Mouse (Mus musculus): ENCODE measurements around the gene Aspscr1. TPM values are rescaled to one million over a fixed set of nuclear protein-coding genes. Genes with fewer than 3 reads are reported as not detected.

The Aspscr1 gene
- total and polyA plus RNA-seq, 2 experiments from 2014 or later = 130 to 148 TPM

DNA sequence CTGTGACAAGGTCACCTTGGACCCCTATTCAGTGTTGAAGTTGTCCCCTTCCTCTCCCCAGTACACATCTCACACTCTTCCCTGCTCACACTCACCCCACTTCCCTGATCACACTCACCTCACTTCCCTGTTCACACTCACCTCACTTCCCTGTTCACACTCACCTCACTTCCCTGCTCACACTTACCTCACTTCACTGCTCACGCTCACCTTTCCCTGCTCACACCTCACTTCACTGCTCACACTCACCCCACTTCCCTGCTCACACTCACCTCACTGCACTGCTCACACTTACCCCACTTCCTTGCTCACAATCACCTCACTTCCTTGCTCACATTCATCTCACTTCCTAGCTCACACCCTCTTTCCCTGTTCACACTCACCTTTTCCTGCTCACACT is 58.6 kb downstream of the Aspscr1 start:
- H3K9ac ChIP-seq (replicated peaks; ENCODE audit: low read length) = no peak overlapping the region
- H3K27ac ChIP-seq = no peak overlapping the region
- peaks cover 4% of the 10 kb centered on the region; the same call in 1 of the 2 replicates for H3K4me1 ChIP-seq (ENCODE audit: insufficient read depth, low read length)
- no peak for DNase-seq (ENCODE audit: low spot score)
- ATAC-seq = no peak
- TF ChIP-seq CTCF (IDR thresholded peaks at IDR 0.05; ENCODE audit: low read depth) = no peak
- no peaks in the 10 kb centered on the region for H3K27me3 ChIP-seq (ENCODE audit: insufficient read depth, low read length)
- no peak overlapping the region for H3K4me2 ChIP-seq (ENCODE audit: low read depth, low read length)
- no peaks in the 10 kb centered on the region for H3K9me3 ChIP-seq (ENCODE audit: low read length)
- WGBS = 89% methylated on average over 1 of the region's 1 CpGs
- H3K4me3 ChIP-seq (ENCODE audit: low read length) = no peak overlapping the region
- no peaks in the 10 kb centered on the region for H3K36me3 ChIP-seq (ENCODE audit: insufficient read depth, low read length)

DNA sequence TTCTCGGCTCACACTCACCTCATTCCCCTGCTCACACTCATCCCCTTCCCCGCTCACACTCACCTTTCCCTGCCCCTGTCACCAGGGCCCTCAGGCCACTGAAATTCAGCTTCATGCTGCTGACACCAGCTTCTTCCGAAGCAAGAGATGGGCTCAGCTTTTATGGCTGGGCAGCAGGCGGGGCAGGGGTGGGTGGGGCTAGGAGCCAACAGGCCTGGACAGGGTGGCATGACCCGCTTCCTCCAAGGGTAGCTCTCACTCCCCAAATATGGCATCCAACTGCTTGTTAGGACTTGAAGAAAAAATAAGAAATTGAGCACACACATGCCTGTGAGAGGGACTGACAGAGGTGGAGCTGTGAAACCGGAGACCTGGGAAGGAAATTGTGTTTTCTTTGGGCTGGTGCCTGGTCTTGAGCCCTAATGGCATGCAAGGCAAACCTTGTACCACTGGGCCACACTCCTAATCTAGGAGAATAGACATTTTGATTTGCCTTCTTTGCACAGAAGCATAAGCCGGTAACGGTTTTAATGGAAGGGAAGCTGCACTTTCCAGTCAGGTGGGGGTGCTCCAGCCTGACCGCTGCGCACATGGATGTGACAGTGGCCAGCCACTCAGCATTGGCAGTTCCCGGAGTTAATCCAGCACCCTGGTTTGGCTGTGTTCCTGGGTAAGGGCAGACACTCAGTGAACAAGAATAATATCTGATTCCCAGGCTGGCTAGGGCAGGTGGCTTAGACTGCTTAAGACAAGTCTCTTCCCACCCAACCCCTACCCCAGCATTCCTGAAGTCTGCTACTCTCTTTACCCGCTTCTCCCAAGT is 59.3 kb downstream of the Aspscr1 start, which contains the start of gene Cbr2:
Gene Cbr2 (minus strand): TSS at position 257 of the 823 bp plus-strand sequence.
- Histone ChIP-seq H3K27ac (no peak within 1 kb of the TSS), H3K36me3 (ENCODE audit: insufficient read depth, low read length) (no peaks in the 10 kb centered on the region), H3K4me2 (ENCODE audit: low read depth, low read length) (no peak within 1 kb of the TSS), H3K9ac (replicated peaks; ENCODE audit: low read length) (no peak within 1 kb of the TSS), H3K4me1 (ENCODE audit: insufficient read depth, low read length) (no peaks in the 10 kb centered on the region), H3K9me3 (ENCODE audit: low read length) (no peaks in the 10 kb centered on the region), H3K4me3 (ENCODE audit: low read length) (no peak within 1 kb of the TSS), H3K27me3 (ENCODE audit: insufficient read depth, low read length) (no peaks in the 10 kb centered on the region)
- 74% methylated on average over 12 of the region's 12 CpGs for WGBS
- DNase-seq (ENCODE audit: low spot score) = no peak
- no peak for ATAC-seq
- no peak for TF ChIP-seq CTCF (IDR thresholded peaks at IDR 0.05; ENCODE audit: low read depth)

DNA sequence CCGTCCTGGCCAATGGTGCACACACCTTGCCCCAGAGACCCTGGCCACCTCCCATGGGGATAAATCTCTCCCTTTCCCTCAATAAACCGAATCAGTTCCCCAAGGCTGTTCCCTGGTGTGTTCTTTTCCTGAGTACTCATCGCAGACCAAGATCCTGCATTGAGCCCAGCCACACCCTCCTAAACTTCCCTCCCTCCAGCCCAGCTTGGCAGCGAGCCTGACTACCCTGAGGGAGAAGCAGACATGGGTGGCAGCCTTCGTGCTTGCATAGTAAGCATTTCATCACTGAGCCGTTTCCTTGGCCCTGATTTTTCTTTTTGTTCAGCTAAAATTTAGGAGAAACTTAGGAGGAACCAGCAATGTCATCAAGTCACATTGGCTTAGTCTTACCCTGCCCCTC is 60.7 kb downstream of the Aspscr1 start:
- DNase-seq (ENCODE audit: low spot score) = no peak
- H3K4me2 ChIP-seq (ENCODE audit: low read depth, low read length) = no peak overlapping the region
- H3K27me3 ChIP-seq (ENCODE audit: insufficient read depth, low read length) = no peaks in the 10 kb centered on the region
- no peak overlapping the region for H3K27ac ChIP-seq
- no peaks in the 10 kb centered on the region for H3K4me1 ChIP-seq (ENCODE audit: insufficient read depth, low read length)
- no peak overlapping the region for H3K4me3 ChIP-seq (ENCODE audit: low read length)
- no peaks in the 10 kb centered on the region for H3K9me3 ChIP-seq (ENCODE audit: low read length)
- WGBS = 53% methylated on average over 6 of the region's 6 CpGs
- TF ChIP-seq CTCF (IDR thresholded peaks at IDR 0.05; ENCODE audit: low read depth) = no peak
- H3K36me3 ChIP-seq (ENCODE audit: insufficient read depth, low read length) = no peaks in the 10 kb centered on the region
- H3K9ac ChIP-seq (replicated peaks; ENCODE audit: low read length) = no peak overlapping the region
- no peak for ATAC-seq

DNA sequence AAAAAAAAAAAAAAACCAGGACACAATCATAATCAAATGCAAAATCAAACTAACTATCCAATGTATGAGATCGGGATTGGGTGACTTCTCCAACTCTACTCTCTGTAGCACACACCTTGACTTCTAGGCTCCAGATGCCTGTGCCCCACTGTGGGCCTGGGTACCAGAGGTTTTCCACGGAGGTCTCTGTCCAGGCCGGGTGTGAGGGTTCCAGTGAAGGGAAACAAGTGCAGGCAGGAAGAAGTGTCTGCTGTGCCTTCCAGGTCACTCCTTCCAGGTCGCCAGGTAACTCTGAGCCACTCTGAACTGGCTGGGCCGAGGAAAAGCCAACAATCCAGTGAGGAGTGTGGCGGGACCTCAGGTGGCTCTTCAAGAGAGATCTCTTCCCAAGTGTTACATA is 63.7 kb downstream of the Aspscr1 start:
- H3K27me3 ChIP-seq (ENCODE audit: insufficient read depth, low read length) = no peaks in the 10 kb centered on the region
- H3K9ac ChIP-seq (replicated peaks; ENCODE audit: low read length) = no peak overlapping the region
- no peak overlapping the region for H3K4me3 ChIP-seq (ENCODE audit: low read length)
- H3K9me3 ChIP-seq (ENCODE audit: low read length) = no peaks in the 10 kb centered on the region
- H3K27ac ChIP-seq = no peak overlapping the region
- H3K4me1 ChIP-seq (ENCODE audit: insufficient read depth, low read length) = no peaks in the 10 kb centered on the region
- no peak for TF ChIP-seq CTCF (IDR thresholded peaks at IDR 0.05; ENCODE audit: low read depth)
- no peaks in the 10 kb centered on the region for H3K36me3 ChIP-seq (ENCODE audit: insufficient read depth, low read length)
- ATAC-seq (no peak), DNase-seq (ENCODE audit: low spot score) (no peak)
- 79% methylated on average over 6 of the region's 6 CpGs for WGBS
- H3K4me2 ChIP-seq (ENCODE audit: low read depth, low read length) = no peak overlapping the region

DNA sequence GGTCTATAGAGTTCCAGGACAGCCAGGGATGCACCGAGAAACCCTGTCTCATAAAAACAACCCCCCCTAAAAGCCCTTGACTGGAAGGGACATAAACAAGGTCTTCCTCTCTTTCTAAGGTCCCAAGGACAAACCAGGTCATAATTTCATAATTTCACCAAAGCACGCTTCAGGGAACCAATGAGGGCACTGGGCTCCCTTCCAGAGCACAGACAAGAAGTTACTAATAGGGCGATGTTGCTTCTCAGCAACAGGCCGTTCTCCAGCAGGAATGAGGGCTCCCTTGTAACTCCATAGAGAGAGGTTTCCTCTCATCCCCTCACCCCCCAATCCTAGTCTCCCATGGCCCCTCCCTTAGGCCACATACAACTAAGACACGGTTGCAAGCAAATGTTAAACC is 68.2 kb downstream of the Aspscr1 start:
- 86% methylated on average over 5 of the region's 5 CpGs for WGBS
- Histone ChIP-seq H3K9ac (replicated peaks; ENCODE audit: low read length) (no peak overlapping the region), H3K4me2 (ENCODE audit: low read depth, low read length) (no peak overlapping the region), H3K4me1 (ENCODE audit: insufficient read depth, low read length) (no peaks in the 10 kb centered on the region), H3K27me3 (ENCODE audit: insufficient read depth, low read length) (no peaks in the 10 kb centered on the region), H3K27ac (no peak overlapping the region), H3K9me3 (ENCODE audit: low read length) (no peaks in the 10 kb centered on the region), H3K36me3 (ENCODE audit: insufficient read depth, low read length) (no peaks in the 10 kb centered on the region), H3K4me3 (ENCODE audit: low read length) (no peak overlapping the region)
- TF ChIP-seq CTCF (IDR thresholded peaks at IDR 0.05; ENCODE audit: low read depth) = no peak
- ATAC-seq (no peak), DNase-seq (ENCODE audit: low spot score) (no peak)

DNA sequence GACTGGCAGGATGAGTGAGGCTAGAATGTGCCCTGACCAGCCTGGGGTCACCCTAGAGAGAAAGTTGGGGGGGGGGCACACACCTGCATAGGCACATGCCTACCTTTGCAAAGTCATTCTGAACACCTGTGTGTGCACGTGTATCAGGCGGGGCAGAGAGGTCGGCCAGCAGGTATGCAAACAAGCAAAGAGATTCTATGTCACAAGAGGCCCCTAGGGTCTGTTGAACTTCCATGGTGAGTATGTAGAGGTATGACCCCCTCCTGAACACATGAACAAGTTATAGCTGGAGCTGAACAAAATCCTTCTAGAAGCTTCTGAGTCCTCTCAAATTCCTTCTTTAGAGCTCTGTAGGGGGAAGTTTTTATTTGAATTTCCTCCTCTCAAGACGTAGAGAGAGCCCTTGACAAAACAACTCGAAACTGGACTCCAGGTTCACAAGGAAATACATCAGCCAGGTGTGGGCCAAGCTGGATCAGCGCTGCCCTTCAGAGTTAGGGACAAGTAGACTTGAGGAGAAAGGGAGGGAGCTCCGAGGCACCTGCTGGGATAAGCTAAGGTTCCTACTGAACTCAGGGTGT is 71.4 kb downstream of the Aspscr1 start:
- ATAC-seq = no peak
- H3K9me3 ChIP-seq (ENCODE audit: low read length) = no peaks in the 10 kb centered on the region
- no peak overlapping the region for H3K4me3 ChIP-seq (ENCODE audit: low read length)
- H3K4me2 ChIP-seq (ENCODE audit: low read depth, low read length) = no peak overlapping the region
- H3K36me3 ChIP-seq (ENCODE audit: insufficient read depth, low read length) = no peaks in the 10 kb centered on the region
- 79% methylated on average over 7 of the region's 7 CpGs for WGBS
- H3K9ac ChIP-seq (replicated peaks; ENCODE audit: low read length) = no peak overlapping the region
- H3K27me3 ChIP-seq (ENCODE audit: insufficient read depth, low read length) = no peaks in the 10 kb centered on the region
- H3K27ac ChIP-seq = no peak overlapping the region
- DNase-seq (ENCODE audit: low spot score) = no peak
- no peaks in the 10 kb centered on the region for H3K4me1 ChIP-seq (ENCODE audit: insufficient read depth, low read length)
- TF ChIP-seq CTCF (IDR thresholded peaks at IDR 0.05; ENCODE audit: low read depth) = no peak

DNA sequence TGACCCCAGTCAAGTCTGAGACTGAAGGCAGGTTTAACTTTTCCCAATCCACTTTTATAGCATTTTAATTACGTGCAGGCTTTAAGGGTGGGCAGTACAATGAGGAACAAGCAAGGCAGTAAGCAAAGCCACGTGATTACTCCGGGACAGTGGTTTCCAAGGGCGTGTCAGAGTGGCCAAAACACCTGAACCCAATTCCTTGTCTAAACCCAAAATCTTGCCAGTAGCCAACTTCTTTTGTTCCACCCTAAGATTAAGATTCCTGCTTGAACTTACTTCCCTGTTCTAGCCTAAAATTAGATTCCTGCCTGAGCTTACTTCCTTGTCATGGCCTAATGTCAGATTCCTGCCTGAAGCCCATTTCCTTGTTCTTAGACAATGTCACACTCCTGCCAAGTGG is 75.2 kb downstream of the Aspscr1 start:
- no peak overlapping the region for H3K4me2 ChIP-seq (ENCODE audit: low read depth, low read length)
- H3K9ac ChIP-seq (replicated peaks; ENCODE audit: low read length) = no peak overlapping the region
- no peak for TF ChIP-seq CTCF (IDR thresholded peaks at IDR 0.05; ENCODE audit: low read depth)
- DNase-seq (ENCODE audit: low spot score) (no peak), ATAC-seq (no peak)
- H3K4me1 ChIP-seq (ENCODE audit: insufficient read depth, low read length) = no peaks in the 10 kb centered on the region
- no peaks in the 10 kb centered on the region for H3K36me3 ChIP-seq (ENCODE audit: insufficient read depth, low read length)
- no peak overlapping the region for H3K27ac ChIP-seq
- no peaks in the 10 kb centered on the region for H3K27me3 ChIP-seq (ENCODE audit: insufficient read depth, low read length)
- no peaks in the 10 kb centered on the region for H3K9me3 ChIP-seq (ENCODE audit: low read length)
- no peak overlapping the region for H3K4me3 ChIP-seq (ENCODE audit: low read length)
- WGBS = 91% methylated on average over 4 of the region's 4 CpGs
